Mouse (Mus musculus): ENCODE measurements around the gene Tdrd6.

- TF ChIP-seq CTCF (IDR thresholded peaks at IDR 0.05; ENCODE audit: low read depth, low read length) (no peak), POLR2A (IDR thresholded peaks at IDR 0.05; ENCODE audit: borderline replicate concordance, low read depth, low read length) (no peak)
Observed at GRCm38 (mm10) chr17:43646925-43647324, 16.8 kb upstream of the Tdrd6 start.

All from bone marrow macrophage, adult 2 months (primary cell).